Mouse (Mus musculus) embryo, embryonic 9.5 days (tissue): ENCODE measurements around the gene Pacsin2.
"Not testable (repeated sequence)": the region's sequence is repeated elsewhere in the genome, so short reads cannot be mapped to it uniquely, and the experiment has no call there.

ENCODE experiments used
- DNase-seq: peaks from one replicate; pipeline ENCODE4 v3.0.0-alpha.2; 2017; ENCODE audit errors: extremely low spot score

Pacsin2 gene

GRCm38 (mm10) chr15:83423589-83424384, 40.6 kb downstream of the Pacsin2 start:
- no peak for DNase-seq

DNA sequence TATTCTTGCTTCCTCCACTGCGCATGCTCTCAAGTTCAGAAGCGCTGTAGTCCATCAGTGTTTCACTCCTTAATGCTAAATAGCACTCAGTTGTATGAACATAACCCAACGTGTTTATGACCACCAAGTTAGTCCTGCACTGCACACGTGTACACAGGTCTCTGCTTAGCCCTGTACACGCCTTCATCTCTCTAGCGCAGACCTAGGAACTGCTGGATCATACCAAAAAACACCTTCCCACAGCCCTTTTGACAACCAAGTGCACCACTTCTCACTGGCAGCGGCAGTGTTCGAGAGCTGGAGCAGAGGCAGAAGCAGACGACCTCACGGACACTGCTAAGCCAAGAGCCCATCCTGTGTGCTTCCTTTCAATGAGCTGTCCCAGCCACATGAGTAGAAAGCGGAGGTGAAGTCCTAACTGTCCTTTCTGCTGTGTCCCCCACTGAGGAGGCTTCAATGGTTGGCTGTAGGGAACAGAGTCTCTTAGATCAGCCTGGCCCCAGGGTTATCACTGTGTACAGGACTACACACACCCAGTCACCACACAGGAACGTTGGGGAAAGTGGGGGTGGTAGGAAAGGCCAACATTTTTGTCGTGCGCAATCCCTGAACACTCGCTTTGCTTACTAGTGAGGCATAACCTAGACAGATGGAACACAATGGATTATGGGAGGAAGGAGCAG, 42.0 kb downstream of the Pacsin2 start:
- no peak for DNase-seq

DNA sequence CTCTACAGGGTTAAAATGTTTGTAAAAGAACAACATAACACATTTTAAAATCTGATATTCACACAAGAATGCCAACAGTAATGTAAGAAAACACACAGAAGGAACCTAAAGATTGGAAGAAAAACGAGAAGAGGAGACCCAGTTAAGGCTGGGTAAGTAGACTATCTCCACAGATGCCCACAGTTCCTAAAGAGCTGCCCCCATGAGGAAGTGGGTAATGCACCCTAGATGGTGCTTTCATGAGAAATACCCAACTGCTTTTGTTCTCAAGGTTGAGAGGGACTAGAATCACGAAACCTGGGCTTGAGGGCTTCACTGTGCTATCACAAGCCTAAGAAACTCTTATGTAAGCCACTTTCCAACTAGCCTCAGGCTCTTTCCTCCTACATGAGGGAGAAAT, 44.8 kb downstream of the Pacsin2 start:
- DNase-seq = no peak

DNA sequence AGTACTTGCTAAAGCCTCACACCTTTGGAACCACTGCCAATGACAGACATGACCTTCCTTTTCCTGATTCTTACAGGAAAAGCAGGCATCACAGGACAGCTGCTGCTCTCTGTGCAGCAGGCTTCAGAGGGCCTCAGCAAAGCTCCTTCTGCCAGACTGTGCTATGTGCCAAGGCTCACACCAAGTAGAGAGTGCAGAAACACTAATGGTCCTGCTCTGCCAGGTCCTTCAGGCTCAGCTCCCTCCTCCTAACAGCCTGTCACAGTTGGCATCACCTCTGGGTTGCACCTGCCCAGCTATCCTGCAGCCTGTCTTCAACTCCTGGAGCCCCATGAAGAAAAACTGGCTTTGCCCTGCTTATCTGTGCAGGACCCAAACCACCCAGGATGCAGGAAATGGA, 45.7 kb downstream of the Pacsin2 start:
- DNase-seq = no peak

GRCm38 (mm10) chr15:83417916-83418315, 46.5 kb downstream of the Pacsin2 start:
- DNase-seq = no peak

DNA sequence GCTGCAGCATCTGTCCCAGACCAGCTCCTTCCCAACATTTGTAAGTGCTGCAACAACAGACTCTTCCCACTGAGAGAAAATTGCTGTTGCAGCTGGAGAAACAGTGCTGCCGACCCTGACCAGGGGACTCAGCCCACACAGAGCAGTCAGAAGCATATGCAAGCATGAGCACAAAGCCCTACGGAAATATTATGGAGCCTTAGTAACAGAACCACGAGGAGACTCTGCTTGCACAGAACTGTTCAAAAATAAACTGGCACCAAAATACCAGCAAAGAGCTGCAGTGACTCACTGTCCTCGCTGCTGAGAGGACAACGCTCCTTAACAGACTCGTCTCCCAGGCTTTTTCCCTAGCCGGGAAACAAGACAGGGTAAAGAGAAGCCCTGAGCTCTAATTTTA, 47.0 kb downstream of the Pacsin2 start:
- DNase-seq = no peak

- DNase-seq = no peak
Observed at GRCm38 (mm10) chr15:83415391-83415790, 49.0 kb downstream of the Pacsin2 start.

GRCm38 (mm10) chr15:83411616-83412015, 52.8 kb downstream of the Pacsin2 start:
- no peak for DNase-seq

DNA sequence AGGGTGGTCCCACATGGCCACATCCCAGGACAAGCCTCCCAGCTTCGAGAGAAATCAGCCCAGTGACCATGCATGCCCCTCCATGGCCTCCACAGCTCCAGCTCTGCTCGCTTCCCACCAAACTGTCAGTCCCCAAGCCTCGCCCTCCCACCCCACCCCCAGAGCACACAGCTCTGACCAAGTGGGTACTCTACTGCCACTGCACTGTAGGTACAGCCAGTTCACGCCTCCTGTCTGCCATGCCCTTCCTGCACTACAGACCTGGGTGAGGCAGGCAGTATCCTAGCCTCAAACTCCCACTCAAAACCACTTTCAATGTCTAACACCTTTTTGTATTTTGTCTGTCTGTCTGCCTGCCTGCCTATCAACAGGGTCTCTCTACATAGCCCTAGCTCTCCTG, 53.7 kb downstream of the Pacsin2 start:
- DNase-seq = no peak

DNA sequence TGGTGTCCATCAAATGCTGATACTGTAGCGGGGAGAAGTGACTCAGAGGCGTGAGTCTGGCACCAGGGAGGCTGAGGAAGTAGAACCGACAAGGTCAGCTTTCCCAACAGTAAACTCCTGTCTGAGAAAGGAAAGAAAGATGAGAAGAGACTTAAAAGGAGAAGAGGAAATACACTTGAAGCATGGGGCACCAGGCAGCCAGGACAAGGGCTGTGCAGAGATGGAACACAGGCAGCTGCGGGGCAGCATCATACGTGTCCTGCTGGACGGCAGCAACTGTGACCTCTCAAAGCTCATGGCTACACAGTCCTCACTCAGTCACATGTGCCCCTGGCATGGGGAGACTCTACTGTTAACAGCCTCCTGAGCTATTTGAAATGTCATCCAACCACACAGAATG, 54.1 kb downstream of the Pacsin2 start:
- DNase-seq = no peak

GRCm38 (mm10) chr15:83408692-83409442, 55.5 kb downstream of the Pacsin2 start:
- no peak for DNase-seq

- no peak for DNase-seq
Observed at GRCm38 (mm10) chr15:83408216-83408615, 56.2 kb downstream of the Pacsin2 start.

- no peak for DNase-seq
Observed at GRCm38 (mm10) chr15:83407502-83407901, 56.9 kb downstream of the Pacsin2 start.

GRCm38 (mm10) chr15:83405866-83406265, 58.5 kb downstream of the Pacsin2 start:
- not testable (repeated sequence) for DNase-seq

GRCm38 (mm10) chr15:83404008-83404407, 60.4 kb downstream of the Pacsin2 start:
- no peak for DNase-seq

GRCm38 (mm10) chr15:83403016-83403415, 61.4 kb downstream of the Pacsin2 start:
- DNase-seq = no peak

GRCm38 (mm10) chr15:83392722-83393121, 71.7 kb downstream of the Pacsin2 start:
- no peak for DNase-seq

GRCm38 (mm10) chr15:83387911-83388310, 76.5 kb downstream of the Pacsin2 start:
- no peak for DNase-seq

- DNase-seq = no peak
Observed at GRCm38 (mm10) chr15:83383633-83384032, 80.8 kb downstream of the Pacsin2 start.

GRCm38 (mm10) chr15:83383136-83383535, 81.3 kb downstream of the Pacsin2 start:
- DNase-seq = no peak

DNA sequence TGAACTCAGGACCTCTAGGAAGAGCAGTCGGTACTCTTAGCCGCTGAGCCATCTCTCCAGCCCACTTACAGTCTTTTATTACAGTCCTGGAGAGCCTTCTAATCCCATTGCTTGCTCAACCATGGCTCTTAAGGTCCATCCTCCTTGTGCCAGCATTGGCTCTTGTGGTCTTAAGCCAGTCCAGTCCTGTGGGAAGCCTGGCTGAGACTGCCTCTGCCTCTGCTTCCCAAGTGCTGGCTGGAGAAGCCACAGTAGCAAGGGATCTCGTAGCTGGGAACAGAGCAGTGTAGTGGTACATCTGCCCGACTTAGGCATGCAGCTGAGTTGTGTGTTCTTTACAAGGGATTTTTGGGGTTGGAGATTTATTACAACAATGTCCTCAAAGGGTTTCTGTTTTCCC, 81.9 kb downstream of the Pacsin2 start:
- no peak for DNase-seq

- DNase-seq = no peak
Observed at GRCm38 (mm10) chr15:83377153-83377552, 87.3 kb downstream of the Pacsin2 start.

DNA sequence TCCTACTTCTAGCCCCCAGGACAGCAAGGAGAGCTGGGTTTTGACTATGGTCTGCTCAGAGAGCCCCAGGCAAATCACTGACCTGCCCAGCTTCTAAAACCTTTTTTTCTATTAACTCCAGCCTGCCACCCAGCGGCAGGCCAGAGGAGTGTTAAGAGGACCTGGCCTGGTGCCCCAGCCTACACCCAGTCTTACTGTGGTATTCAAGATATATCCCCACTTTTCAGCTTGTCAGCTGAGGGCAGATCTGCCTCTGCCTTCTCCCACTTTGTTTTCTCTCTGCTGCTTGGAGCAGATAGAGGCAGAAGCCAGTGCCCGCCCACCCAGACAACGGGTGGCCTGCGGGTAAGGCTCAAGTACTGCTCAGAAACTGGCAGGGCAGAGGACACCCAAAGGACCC, 89.3 kb downstream of the Pacsin2 start:
- peak; percentile 37 for DNase-seq
